Mouse (Mus musculus): ENCODE data around the gene 4933402J07Rik. TPM values are rescaled to one million over a fixed set of nuclear protein-coding genes. Genes with fewer than 3 reads are reported as not detected.

4933402J07Rik gene
- polyA plus RNA-seq (2015; fragmentation: Nextera tagmentation; extraction: Ambion mirVana): not detected in 2 replicates

DNA sequence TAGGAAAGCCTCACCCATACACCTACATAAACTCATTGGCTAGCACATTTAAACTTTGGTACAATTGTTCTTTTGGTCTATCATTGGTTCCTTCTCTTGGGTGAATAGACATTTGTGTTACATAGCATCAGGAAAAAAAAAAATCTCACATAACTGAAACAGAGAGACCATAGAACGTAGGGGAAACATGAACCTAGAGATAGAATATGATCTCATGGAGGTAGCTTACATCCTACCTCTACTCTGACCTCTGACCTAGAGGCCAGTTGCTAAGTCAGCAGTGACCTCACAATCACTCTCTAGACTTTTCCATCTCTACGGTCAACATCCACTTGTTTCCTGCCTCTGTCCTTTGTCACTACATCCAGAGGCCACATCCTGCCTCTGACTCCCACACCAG is at the start of gene 4933402J07Rik:
Gene 4933402J07Rik (plus strand): TSS at position 301 of the 400 bp plus-strand sequence.
- 85% methylated on average over 2 of the region's 2 CpGs for WGBS
- H3K9me3 ChIP-seq (replicated peaks): no peaks in the 10 kb centered on the region
- no peaks in the 10 kb centered on the region for H3K4me1 ChIP-seq
- no peak within 1 kb of the TSS for H3K9ac ChIP-seq (replicated peaks)
- H3K36me3 ChIP-seq: no peaks in the 10 kb centered on the region
- no peak within 1 kb of the TSS for H3K4me3 ChIP-seq (replicated peaks)
- ATAC-seq (ENCODE audit: low FRiP score): no peak
- no peak within 1 kb of the TSS for H3K4me2 ChIP-seq
- H3K27ac ChIP-seq (replicated peaks): no peak within 1 kb of the TSS
- H3K27me3 ChIP-seq (replicated peaks): no peaks in the 10 kb centered on the region

DNA sequence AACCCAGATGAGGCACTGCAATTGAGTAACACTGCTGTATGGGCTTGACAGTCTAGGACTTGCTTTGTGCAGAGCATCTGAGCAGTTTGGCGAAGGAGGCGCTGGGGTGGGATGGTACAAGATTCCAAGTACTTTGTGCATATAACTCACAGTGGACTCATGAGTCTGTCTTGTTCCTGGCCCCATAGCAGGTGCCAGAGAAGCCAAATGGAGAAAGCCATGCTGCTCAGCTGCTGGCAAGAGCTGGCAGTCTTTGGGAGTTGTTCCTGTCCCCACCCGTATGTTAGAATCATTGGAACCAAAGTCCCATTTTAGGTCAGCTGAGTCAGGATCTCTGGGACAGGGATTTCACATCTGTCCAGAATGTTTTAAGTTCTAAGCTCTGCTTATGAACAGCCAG is 46.5 kb upstream of the 4933402J07Rik start:
- ATAC-seq (ENCODE audit: low FRiP score): no peak
- WGBS: 93% methylated on average over 3 of the region's 3 CpGs
- H3K27ac ChIP-seq (replicated peaks): no peak overlapping the region

DNA sequence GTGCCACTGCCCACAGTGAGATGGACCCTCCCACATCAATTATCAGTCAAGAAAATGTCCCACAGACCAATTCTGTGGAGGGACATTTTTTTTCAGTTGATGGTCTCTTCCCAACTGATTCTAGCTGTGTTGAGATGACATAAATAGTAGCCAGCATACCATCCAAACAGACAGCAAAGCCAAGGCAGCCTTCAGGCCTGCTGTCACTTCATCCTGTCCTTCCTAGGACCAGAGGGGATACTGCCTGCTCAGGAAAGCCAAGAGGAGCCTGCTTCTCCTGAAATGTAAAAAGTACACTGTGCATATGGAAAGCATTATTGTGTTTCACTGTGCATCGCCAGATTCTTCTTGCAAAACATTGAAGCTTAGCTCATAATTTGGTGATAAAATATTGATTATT is 38.6 kb upstream of the 4933402J07Rik start:
- Histone ChIP-seq H3K27me3 (replicated peaks) (no peaks in the 10 kb centered on the region), H3K4me1 (no peaks in the 10 kb centered on the region), H3K36me3 (no peaks in the 10 kb centered on the region), H3K4me2 (no peak overlapping the region), H3K9ac (replicated peaks) (no peak overlapping the region), H3K9me3 (replicated peaks) (no peaks in the 10 kb centered on the region), H3K27ac (replicated peaks) (no peak overlapping the region), H3K4me3 (replicated peaks) (no peak overlapping the region)
- 85% methylated on average over 1 of the region's 1 CpGs for WGBS
- ATAC-seq (ENCODE audit: low FRiP score): no peak

More for the DNA sequence above, 46.5 kb upstream of the 4933402J07Rik start:
- Histone ChIP-seq H3K36me3 (no peaks in the 10 kb centered on the region), H3K4me2 (no peak overlapping the region), H3K4me3 (replicated peaks) (no peak overlapping the region), H3K9ac (replicated peaks) (no peak overlapping the region), H3K4me1 (peaks cover under 1% of the 10 kb centered on the region; the same call in 1 of the 2 replicates), H3K27me3 (replicated peaks) (no peaks in the 10 kb centered on the region), H3K9me3 (replicated peaks) (no peaks in the 10 kb centered on the region)

DNA sequence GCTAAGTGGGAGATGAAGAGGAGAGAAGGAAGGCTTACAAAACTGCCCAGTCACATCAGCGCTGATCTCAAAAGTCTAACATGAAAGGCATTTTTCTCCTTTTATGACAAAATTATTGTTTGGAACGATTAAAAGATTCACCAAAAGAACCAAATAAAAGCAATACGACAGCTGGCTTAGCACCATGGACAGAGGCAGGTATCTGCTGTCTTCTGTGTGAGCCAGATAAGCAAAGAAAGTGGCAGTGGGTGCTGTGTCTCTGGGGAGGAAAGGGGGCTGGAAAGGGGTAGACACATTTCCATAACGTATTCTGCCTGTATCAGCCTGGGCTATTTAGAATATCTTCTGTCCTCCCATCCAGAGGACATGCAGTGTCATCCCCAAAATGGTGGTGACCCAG is 32.5 kb upstream of the 4933402J07Rik start:
- WGBS: 70% methylated on average over 4 of the region's 4 CpGs
- ATAC-seq (ENCODE audit: low FRiP score): no peak
- H3K4me2 ChIP-seq: no peak overlapping the region
- H3K4me3 ChIP-seq (replicated peaks): no peak overlapping the region
- no peaks in the 10 kb centered on the region for H3K27me3 ChIP-seq (replicated peaks)
- H3K9ac ChIP-seq (replicated peaks): no peak overlapping the region
- no peaks in the 10 kb centered on the region for H3K4me1 ChIP-seq
- H3K9me3 ChIP-seq (replicated peaks): no peaks in the 10 kb centered on the region
- H3K27ac ChIP-seq (replicated peaks): no peak overlapping the region
- no peaks in the 10 kb centered on the region for H3K36me3 ChIP-seq

DNA sequence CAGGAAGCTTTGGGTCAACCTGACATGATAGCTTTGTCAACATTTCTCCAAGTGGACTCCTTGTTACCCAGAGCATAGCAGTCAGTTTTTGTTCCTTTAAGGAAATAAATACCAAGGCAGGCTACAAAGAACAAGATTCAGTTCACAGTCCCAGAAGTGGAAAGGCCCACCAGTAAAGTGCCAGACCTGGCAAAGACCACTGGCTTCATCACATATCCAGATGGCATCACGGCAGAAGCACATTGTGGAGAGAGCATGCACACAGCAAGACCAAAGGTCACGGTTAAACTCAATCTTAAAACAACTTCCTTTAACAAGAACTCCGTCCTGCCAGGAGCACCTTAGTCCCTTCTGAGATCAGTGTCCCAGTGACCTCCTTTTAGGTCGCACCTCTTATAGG is 30.2 kb upstream of the 4933402J07Rik start:
- Histone ChIP-seq H3K4me2 (no peak overlapping the region), H3K4me3 (replicated peaks) (no peak overlapping the region), H3K9ac (replicated peaks) (no peak overlapping the region), H3K36me3 (no peaks in the 10 kb centered on the region), H3K9me3 (replicated peaks) (no peaks in the 10 kb centered on the region), H3K27ac (replicated peaks) (no peak overlapping the region), H3K4me1 (peaks cover 4% of the 10 kb centered on the region), H3K27me3 (replicated peaks) (no peaks in the 10 kb centered on the region)
- WGBS: 88% methylated on average over 4 of the region's 4 CpGs
- no peak for ATAC-seq (ENCODE audit: low FRiP score)

DNA sequence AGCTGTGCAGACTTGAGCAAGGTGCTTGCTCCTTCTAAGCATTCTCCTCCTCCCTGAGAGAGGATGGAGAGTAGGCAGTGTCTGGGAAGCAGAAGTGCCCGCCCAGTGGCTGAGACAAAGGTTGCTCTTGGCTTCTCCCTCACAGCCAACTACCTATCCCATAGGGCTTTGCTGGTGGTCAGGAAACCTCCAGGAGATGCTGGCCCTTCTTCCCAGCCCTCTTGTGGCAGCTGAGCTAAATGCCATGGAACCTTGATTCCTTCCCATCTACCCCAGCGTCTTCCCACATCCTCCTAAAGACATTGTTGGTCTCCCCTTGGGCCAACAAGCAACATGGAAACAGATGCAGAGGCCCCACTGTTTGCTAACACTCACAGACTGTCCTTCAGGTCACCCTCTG is 28.8 kb upstream of the 4933402J07Rik start:
- H3K9ac ChIP-seq (replicated peaks): no peak overlapping the region
- H3K36me3 ChIP-seq: no peaks in the 10 kb centered on the region
- H3K9me3 ChIP-seq (replicated peaks): no peaks in the 10 kb centered on the region
- H3K27ac ChIP-seq (replicated peaks): no peak overlapping the region
- H3K27me3 ChIP-seq (replicated peaks): no peaks in the 10 kb centered on the region
- no peak overlapping the region for H3K4me2 ChIP-seq
- H3K4me3 ChIP-seq (replicated peaks): no peak overlapping the region
- no peak for ATAC-seq (ENCODE audit: low FRiP score)
- peaks cover 7% of the 10 kb centered on the region for H3K4me1 ChIP-seq
- WGBS: 48% methylated on average over 2 of the region's 2 CpGs

DNA sequence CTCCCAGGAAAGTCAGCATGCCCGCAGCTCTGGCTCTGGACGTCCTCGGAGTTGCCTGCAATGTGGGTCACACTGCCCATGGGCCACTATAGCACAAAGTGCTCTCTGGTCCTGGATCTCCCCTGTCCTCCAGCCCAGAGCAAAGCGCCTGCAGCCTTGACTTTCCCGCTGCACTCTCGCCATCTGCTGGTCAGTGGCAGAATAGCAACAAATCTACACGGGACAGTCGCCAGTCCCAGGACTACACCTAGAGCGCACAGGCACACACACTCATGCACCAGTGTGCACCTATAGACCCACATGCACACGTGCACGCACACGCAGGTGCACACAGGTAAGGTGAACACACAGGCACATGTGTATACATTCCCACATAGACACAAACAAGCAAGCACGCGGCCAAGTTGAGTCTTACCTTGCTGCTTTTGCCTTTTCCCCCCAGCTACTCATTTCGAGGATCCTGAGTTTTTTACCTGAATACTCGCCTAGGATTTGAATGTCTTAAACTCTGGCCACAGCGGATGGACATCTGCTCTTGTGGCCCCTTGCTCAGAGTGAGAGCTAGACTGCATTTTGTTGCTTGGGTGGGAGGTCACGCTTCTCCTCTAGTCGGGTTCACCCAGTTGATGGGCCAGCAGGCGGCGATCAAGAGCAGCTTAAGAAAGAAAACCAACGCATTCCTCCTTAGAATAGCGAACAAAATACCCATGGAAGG is 26.9 kb upstream of the 4933402J07Rik start:
- 0 out of 2 replicates have a peak overlapping the region, but pooled peaks have one; percentile 14 for H3K4me3 ChIP-seq (replicated peaks)
- peaks cover 14% of the 10 kb centered on the region for H3K4me1 ChIP-seq
- 0 out of 2 replicates have a peak, but pooled peaks cover 4% of the 10 kb centered on the region for H3K27me3 ChIP-seq (replicated peaks)
- H3K9me3 ChIP-seq (replicated peaks): no peaks in the 10 kb centered on the region
- ATAC-seq (ENCODE audit: low FRiP score): peak; percentile 80
- WGBS: 7% methylated on average over 23 of the region's 23 CpGs
- H3K4me2 ChIP-seq: peak overlapping the region; percentile 48
- H3K36me3 ChIP-seq: no peaks in the 10 kb centered on the region
- H3K9ac ChIP-seq (replicated peaks): no peak overlapping the region
- H3K27ac ChIP-seq (replicated peaks): no peak overlapping the region

DNA sequence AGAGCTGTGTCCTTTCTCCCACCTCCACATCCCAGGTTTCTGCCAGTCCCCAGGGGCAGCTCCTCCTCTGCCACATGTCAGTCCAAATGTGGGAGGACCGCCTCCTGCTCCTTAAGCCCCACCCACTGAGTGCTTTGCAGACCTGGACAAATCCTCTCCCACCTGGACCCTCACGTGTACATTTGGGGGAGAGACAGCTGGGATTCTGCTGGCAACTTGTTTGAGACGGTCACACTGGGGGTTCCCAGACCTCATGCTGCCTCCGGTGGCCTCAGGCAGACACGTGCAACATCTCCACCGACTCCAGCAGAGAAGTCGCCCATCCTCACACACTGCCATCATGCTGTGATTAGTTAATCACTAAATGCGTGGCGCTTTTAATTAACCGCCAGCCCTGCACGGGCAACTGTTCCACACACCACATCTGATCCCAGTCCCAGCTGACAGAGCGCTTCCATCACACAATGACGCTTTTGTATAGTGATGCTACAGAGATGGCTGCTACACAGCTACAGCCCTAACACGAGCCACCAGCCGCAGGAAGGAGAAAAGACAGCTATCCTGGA is 23.7 kb upstream of the 4933402J07Rik start:
- ATAC-seq (ENCODE audit: low FRiP score): peak; percentile 46
- H3K4me3 ChIP-seq (replicated peaks): peak overlapping the region; percentile 18; the same call in 1 of the 2 replicates
- H3K9me3 ChIP-seq (replicated peaks): 0 out of 2 replicates have a peak, but pooled peaks cover 3% of the 10 kb centered on the region
- 11% methylated on average over 15 of the region's 15 CpGs for WGBS
- no peak overlapping the region for H3K9ac ChIP-seq (replicated peaks)
- H3K4me2 ChIP-seq: peak overlapping the region; percentile 52
- peaks cover 14% of the 10 kb centered on the region for H3K4me1 ChIP-seq
- H3K27me3 ChIP-seq (replicated peaks): 0 out of 2 replicates have a peak, but pooled peaks cover 4% of the 10 kb centered on the region
- no peaks in the 10 kb centered on the region for H3K36me3 ChIP-seq
- no peak overlapping the region for H3K27ac ChIP-seq (replicated peaks)

DNA sequence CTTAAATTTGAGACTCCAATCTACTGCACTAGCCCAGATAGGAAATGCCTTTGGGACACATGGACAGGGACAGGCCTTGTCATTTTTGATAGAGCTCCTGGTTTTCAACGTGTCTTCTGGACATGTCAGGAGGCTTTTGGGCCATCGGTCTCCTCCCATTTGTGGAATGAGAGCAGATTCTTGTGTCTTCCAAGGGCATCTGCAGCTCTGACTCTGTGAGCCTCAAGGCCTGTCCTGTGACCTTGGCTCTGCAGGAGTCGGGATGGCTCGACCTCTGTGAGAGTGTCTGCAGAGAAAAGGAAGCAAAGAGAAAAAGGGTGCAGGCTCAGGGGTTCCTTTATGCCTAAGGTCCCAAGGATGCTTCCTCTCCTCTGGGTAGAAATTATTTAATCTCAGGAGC is 13.8 kb upstream of the 4933402J07Rik start:
- no peaks in the 10 kb centered on the region for H3K9me3 ChIP-seq (replicated peaks)
- H3K4me1 ChIP-seq: no peaks in the 10 kb centered on the region
- no peak overlapping the region for H3K4me2 ChIP-seq
- H3K27me3 ChIP-seq (replicated peaks): no peaks in the 10 kb centered on the region
- no peak overlapping the region for H3K9ac ChIP-seq (replicated peaks)
- no peak overlapping the region for H3K27ac ChIP-seq (replicated peaks)
- ATAC-seq (ENCODE audit: low FRiP score): no peak
- WGBS: 77% methylated on average over 4 of the region's 4 CpGs
- H3K4me3 ChIP-seq (replicated peaks): no peak overlapping the region
- H3K36me3 ChIP-seq: no peaks in the 10 kb centered on the region

DNA sequence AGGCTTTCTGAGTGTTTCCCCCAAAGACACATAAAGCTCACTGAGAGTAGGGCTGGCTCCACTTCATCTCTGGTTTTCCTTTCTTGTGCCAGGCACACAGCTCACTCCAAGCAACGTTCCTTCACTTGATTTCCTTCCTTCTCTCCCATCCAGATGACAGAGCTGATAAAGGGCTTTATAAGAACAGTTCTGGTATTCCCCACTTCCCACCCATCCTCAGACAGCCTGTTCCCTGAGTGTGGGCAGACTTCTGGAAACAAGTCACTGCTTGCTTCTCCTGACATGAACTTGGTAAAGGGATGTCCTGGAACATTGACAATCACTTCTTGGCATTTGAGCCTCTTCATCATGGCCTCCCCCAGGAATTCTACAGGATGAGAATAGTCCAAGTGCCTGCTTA is 10.9 kb upstream of the 4933402J07Rik start:
- no peak overlapping the region for H3K4me2 ChIP-seq
- no peak overlapping the region for H3K27ac ChIP-seq (replicated peaks)
- ATAC-seq (ENCODE audit: low FRiP score): no peak
- H3K9ac ChIP-seq (replicated peaks): no peak overlapping the region
- H3K9me3 ChIP-seq (replicated peaks): no peaks in the 10 kb centered on the region
- no peak overlapping the region for H3K4me3 ChIP-seq (replicated peaks)
- H3K36me3 ChIP-seq: no peaks in the 10 kb centered on the region
- no peaks in the 10 kb centered on the region for H3K4me1 ChIP-seq
- H3K27me3 ChIP-seq (replicated peaks): no peaks in the 10 kb centered on the region
- WGBS: 74% methylated on average over 1 of the region's 1 CpGs

DNA sequence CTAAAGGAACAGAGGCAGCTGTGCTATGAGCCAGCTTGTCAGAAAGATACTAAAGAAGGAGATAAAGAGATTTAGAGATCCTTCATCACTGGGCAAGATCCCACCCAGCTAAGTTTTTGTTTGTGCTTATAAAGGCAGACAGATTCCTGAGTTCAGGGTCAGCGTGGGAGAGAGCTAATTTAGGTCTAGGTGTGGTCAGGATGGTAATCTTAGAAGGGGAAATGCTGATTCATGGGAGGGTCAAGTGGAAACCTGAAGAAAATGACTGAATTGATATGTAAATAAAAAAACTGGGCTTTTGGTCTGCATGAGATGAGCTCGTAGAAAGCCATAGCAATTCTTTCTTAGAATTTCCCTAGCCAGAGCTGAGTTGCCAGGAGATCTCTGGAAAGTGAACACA is 2.9 kb upstream of the 4933402J07Rik start:
- no peak overlapping the region for H3K4me3 ChIP-seq (replicated peaks)
- no peak overlapping the region for H3K9ac ChIP-seq (replicated peaks)
- H3K27me3 ChIP-seq (replicated peaks): no peaks in the 10 kb centered on the region
- no peaks in the 10 kb centered on the region for H3K4me1 ChIP-seq
- no peaks in the 10 kb centered on the region for H3K9me3 ChIP-seq (replicated peaks)
- H3K36me3 ChIP-seq: no peaks in the 10 kb centered on the region
- ATAC-seq (ENCODE audit: low FRiP score): no peak
- H3K27ac ChIP-seq (replicated peaks): no peak overlapping the region
- 71% methylated on average over 2 of the region's 2 CpGs for WGBS
- no peak overlapping the region for H3K4me2 ChIP-seq

DNA sequence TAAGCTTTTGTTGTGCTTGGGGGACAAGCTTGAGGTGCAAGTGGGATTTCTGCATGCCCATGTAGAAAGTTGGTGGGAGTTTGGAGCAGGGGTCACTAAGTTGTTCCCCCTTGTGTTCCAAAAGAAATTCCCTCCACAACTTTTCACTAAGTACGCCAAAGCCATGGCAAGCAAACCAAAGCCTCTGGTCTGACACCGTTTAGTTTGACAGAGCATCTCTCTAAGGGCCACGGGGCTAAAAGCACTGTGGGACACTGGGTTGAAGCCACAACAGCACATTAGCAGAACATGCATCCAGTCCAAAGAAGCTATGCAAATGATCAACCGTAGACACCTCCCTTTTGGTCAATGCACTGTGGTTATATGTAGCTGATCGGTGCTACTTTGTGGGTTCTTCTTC is 5.5 kb downstream of the 4933402J07Rik start:
- H3K27ac ChIP-seq (replicated peaks): no peak overlapping the region
- H3K36me3 ChIP-seq: no peaks in the 10 kb centered on the region
- ATAC-seq (ENCODE audit: low FRiP score): no peak
- WGBS: 83% methylated on average over 5 of the region's 5 CpGs
- no peak overlapping the region for H3K9ac ChIP-seq (replicated peaks)
- no peaks in the 10 kb centered on the region for H3K9me3 ChIP-seq (replicated peaks)
- H3K4me3 ChIP-seq (replicated peaks): no peak overlapping the region
- H3K4me1 ChIP-seq: peaks cover 13% of the 10 kb centered on the region
- no peak overlapping the region for H3K4me2 ChIP-seq
- H3K27me3 ChIP-seq (replicated peaks): no peaks in the 10 kb centered on the region

Measured in neural tube, embryonic 15.5 days (tissue).